Mouse (Mus musculus) hindbrain, embryonic 11.5 days (tissue): Measurements from ENCODE around the gene Galk1. TPM values are rescaled to one million over a fixed set of nuclear protein-coding genes. Genes with fewer than 3 reads are reported as not detected.

ENCODE experiments used
- ATAC-seq: fragments of 200-750 bp; cut with Nextera tagmentation; 2 replicates; pipeline ENCODE4 v1.8.0; 2017; ENCODE audit warnings: mild to moderate bottlenecking, moderate TSS enrichment, moderate library complexity; ENCODE audit not compliant: low FRiP score
- DNase-seq: peaks from one replicate; pipeline ENCODE4 v3.0.0-alpha.2; 2015; ENCODE audit warnings: low spot score
- H3K27ac ChIP-seq: fragments of 300-500 bp; sonication (generic); 2 replicates; pipeline ENCODE4 v1.5.1; 2014; ENCODE audit warnings: mild to moderate bottlenecking, low read depth, low read length
- H3K27me3 ChIP-seq: fragments of 300-500 bp; sonication (generic); 2 replicates; pipeline ENCODE4 v1.6.1; 2014; ENCODE audit warnings: mild to moderate bottlenecking, low read length, moderate library complexity, mixed read lengths; ENCODE audit not compliant: control insufficient read depth, insufficient read depth
- H3K36me3 ChIP-seq: fragments of 300-500 bp; sonication (generic); 2 replicates; pipeline ENCODE4 v1.6.1; 2014; ENCODE audit warnings: mild to moderate bottlenecking, low read length, moderate library complexity, mixed read lengths; ENCODE audit not compliant: control insufficient read depth, insufficient read depth
- H3K4me1 ChIP-seq: fragments of 300-500 bp; sonication (generic); replicated peaks from 2 replicates; pipeline ENCODE4 v1.6.1; 2014; ENCODE audit warnings: low read length, mixed read lengths; ENCODE audit not compliant: control insufficient read depth, insufficient read depth
- H3K4me2 ChIP-seq: fragments of 300-500 bp; sonication (generic); replicated peaks from 2 replicates; pipeline ENCODE4 v1.6.1; 2014; ENCODE audit warnings: mild to moderate bottlenecking, low read depth, low read length
- H3K4me3 ChIP-seq: fragments of 300-500 bp; sonication (generic); 2 replicates; pipeline ENCODE4 v1.5.1; 2014; ENCODE audit warnings: low read depth, low read length
- H3K9ac ChIP-seq: fragments of 300-500 bp; sonication (generic); 2 replicates; pipeline ENCODE4 v1.6.1; 2014; ENCODE audit warnings: low read depth, low read length
- H3K9me3 ChIP-seq: fragments of 300-500 bp; sonication (generic); 2 replicates; pipeline ENCODE4 v1.6.1; 2016; ENCODE audit warnings: low read length; ENCODE audit not compliant: control insufficient read depth
- WGBS: fragments of 180-500 bp; shearing (Covaris S2); extraction: QIAGEN DNeasy Blood & Tissue Kit; methylation state at CpG from one replicate; pipeline ENCODE4 v1.1.7; 2014; 5-methylcytosine and 5-hydroxymethylcytosine counted together
- polyA plus RNA-seq: library from polyadenylated mRNA; unstranded; fragments of >200 nt; fragmentation: Nextera tagmentation; extraction: Ambion mirVana; gene quantifications from 2 replicates; pipeline ENCODE4 v1.2.1, GENCODE M21; 2014

The Galk1 gene
- polyA plus RNA-seq, 1 experiment from 2014 or later, result 89.0 TPM

DNA sequence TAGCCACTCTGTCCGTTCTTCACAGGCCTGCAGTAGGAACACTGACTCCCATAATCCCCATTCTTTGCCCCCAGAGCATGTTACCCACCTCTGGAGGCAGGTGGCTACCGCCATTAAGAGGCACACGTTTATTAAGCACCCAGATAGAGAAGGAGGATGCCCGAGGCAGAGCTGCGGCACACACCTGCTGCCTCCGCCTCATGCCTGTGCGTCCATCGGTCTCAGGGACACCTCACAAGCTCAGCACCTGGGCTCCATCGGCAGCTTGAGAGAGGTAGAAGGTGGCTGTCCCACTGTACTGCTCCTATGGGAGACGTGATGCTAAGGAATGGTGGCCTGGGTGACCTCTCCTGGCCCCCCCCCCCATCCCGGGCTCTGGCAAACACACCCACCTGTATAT, 4.1 kb downstream of the Galk1 start:
- no peak overlapping the region for H3K27ac ChIP-seq
- DNase-seq (no peak), ATAC-seq (no peak)
- 92% methylated on average over 11 of the region's 11 CpGs for WGBS
- H3K27me3 ChIP-seq, result no peaks in the 10 kb centered on the region; the same call in 1 of the 2 replicates
- no peaks in the 10 kb centered on the region for H3K9me3 ChIP-seq
- H3K4me2 ChIP-seq, result no peak overlapping the region
- H3K36me3 ChIP-seq, result no peaks in the 10 kb centered on the region
- no peak overlapping the region for H3K9ac ChIP-seq
- H3K4me1 ChIP-seq, result peaks cover 12% of the 10 kb centered on the region
- H3K4me3 ChIP-seq, result no peak overlapping the region

DNA sequence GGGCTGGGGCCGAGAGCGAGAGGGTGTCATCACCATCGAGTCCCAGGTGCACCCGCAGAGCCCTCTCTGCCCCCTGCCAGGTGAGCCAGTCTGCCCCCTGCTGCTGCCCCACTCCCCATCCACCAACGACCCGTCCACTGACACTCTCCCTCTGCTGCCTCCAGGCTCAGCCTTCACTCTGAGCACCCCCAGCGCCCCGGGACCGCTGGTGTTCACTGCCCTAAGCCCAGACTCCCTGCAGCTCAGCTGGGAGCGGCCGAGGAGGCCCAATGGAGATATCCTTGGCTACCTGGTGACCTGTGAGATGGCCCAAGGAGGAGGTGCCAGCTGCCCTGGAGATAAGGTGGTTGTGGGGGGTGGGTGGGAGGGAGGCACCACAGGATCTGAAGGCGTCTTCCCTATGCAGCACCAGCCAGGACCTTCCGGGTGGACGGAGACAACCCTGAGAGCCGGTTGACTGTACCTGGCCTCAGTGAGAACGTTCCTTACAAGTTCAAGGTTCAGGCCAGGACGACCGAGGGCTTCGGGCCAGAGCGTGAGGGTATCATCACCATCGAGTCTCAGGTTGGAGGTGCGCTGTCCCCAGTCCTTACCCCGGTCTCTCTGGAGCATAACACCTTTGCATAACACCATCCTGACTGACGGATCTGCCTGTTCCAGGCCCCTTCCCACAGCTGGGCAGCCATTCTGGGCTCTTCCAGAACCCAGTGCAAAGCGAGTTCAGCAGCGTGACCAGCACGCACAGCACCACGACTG, 5.2 kb downstream of the Galk1 start:
- no peak for DNase-seq
- Histone ChIP-seq H3K4me1 (peaks cover 12% of the 10 kb centered on the region), H3K36me3 (no peaks in the 10 kb centered on the region), H3K9me3 (no peaks in the 10 kb centered on the region), H3K4me3 (no peak overlapping the region), H3K27me3 (no peaks in the 10 kb centered on the region; the same call in 1 of the 2 replicates), H3K27ac (no peak overlapping the region), H3K4me2 (no peak overlapping the region), H3K9ac (no peak overlapping the region)
- 87% methylated on average over 28 of the region's 28 CpGs for WGBS
- ATAC-seq, result no peak

DNA sequence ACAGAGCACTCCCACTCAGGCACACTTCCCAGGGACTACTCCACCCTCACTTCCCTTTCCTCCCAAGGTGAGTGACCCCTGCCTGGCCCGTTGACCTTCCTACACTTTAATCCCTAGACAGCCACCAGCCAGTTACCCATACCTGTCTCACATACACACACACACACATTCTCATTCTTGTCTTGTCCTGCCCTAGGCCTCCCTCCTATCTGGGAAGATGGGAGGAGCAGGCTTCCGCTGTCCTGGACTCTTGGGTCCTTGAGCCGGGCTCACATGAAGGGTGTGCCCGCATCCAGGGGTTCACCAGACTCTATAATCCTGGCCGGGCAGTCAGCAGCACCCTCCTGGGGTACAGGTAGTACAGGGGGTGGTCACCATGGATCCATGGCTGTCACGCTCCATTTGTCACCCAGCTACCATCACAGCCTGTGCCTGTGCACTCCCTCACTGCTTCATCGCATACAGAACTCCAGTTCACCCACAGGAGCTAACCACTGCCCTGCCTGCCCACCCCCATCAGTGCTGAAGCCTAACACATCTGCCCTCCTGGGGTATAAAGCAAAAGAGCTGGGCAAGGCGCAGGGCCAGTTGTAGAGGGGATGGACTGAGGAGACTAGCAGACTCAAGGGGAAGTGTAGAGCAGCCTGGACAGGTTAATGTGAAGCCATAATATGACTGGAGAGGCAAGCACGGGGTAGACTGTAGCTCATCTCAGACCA, 6.7 kb downstream of the Galk1 start:
- 70% methylated on average over 9 of the region's 9 CpGs for WGBS
- H3K4me2 ChIP-seq, result no peak overlapping the region; the same call in 1 of the 2 replicates
- H3K9ac ChIP-seq, result peak overlapping the region; percentile 37; the same call in 1 of the 2 replicates
- H3K4me3 ChIP-seq, result no peak overlapping the region
- peaks cover 12% of the 10 kb centered on the region; the same call in 1 of the 2 replicates for H3K4me1 ChIP-seq
- no peaks in the 10 kb centered on the region; the same call in 1 of the 2 replicates for H3K27me3 ChIP-seq
- H3K9me3 ChIP-seq, result no peaks in the 10 kb centered on the region
- DNase-seq (no peak), ATAC-seq (no peak)
- no peak overlapping the region for H3K27ac ChIP-seq
- H3K36me3 ChIP-seq, result no peaks in the 10 kb centered on the region

DNA sequence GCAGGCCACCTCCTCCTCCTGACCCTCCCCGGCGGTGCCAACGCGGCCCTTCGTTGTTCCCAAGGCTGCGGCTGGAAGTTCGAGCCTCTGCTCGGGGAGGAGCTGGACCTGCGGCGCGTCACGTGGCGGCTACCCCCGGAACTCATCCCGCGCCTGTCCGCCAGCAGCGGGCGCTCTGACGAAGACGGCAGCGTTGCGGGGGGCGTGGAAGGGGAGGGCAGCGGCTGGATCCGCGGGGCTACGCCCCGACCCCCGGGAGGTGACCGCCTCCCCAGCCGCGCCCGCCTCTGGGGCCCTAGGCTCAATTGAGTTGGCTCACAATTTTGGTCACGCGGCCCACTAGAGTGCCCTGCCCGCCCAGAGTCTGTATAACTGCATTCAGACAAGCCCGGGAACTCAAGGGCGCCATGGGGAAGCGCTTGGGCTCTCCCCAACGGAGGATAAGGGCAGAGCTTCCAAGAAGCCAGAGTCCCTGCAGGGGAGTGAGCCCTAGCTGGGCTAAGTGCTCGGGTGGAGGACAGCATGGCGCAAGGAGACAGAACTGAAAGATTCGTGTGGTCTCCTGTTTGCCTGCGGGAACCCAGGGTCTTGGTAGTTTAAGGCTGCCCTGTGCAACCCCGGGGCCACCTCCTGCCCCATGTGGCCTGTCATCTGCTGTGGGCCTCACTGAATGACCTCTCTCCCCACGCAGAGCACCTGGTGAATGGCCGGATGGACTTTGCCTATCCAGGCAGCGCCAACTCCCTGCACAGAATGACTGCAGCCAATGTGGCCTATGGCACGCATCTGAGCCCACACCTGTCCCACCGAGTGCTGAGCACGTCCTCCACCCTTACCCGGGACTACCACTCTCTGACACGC, 7.4 kb downstream of the Galk1 start:
- no peaks in the 10 kb centered on the region; the same call in 1 of the 2 replicates for H3K27me3 ChIP-seq
- H3K4me2 ChIP-seq, result peak overlapping the region; percentile 67
- WGBS, result 7% methylated on average over 53 of the region's 54 CpGs
- ATAC-seq (peak; percentile 44), DNase-seq (peak; percentile 81)
- H3K27ac ChIP-seq, result no peak overlapping the region
- H3K4me1 ChIP-seq, result peaks cover 12% of the 10 kb centered on the region; the same call in 1 of the 2 replicates
- peak overlapping the region; percentile 32 for H3K4me3 ChIP-seq
- peak overlapping the region; percentile 37; the same call in 1 of the 2 replicates for H3K9ac ChIP-seq
- H3K9me3 ChIP-seq, result no peaks in the 10 kb centered on the region
- H3K36me3 ChIP-seq, result no peaks in the 10 kb centered on the region

DNA sequence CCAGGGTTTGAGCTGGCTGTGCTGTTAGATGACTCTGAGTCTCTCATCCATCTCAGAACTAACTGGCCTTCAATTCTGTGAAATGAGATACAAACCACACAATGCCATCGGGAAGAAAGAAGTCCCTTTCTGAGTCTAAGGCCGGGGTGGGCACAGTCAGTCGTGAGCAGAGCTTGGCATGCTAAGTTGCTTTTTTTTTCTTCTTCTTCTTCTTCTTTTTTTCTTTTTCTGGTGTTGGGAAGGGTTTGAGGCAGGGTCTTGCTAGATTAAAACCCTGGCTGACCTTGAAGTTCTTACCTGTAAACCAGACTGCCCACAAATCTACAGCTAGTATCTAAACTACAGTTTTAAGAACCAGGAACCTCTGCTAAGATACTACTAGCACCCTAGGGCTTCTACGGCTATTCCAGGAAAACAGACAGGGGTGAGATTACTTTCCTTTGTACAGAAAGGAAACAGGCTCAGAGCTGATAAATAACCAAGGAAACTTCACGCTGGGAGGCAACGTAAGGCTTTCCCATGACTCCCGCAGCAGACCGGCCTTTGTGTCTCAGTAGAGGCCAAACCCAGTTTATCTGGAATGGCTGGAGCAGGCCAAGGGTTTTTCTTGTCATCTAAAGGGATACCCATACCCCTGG, 8.2 kb downstream of the Galk1 start:
- Histone ChIP-seq H3K4me3 (peak overlapping the region; percentile 32; the same call in 1 of the 2 replicates), H3K9ac (peak overlapping the region; percentile 37; the same call in 1 of the 2 replicates), H3K4me1 (peaks cover 12% of the 10 kb centered on the region; the same call in 1 of the 2 replicates), H3K9me3 (no peaks in the 10 kb centered on the region), H3K36me3 (no peaks in the 10 kb centered on the region), H3K27ac (no peak overlapping the region), H3K27me3 (peaks cover 2% of the 10 kb centered on the region), H3K4me2 (peak overlapping the region; percentile 67)
- DNase-seq (no peak), ATAC-seq (no peak)
- WGBS, result 38% methylated on average over 8 of the region's 8 CpGs

DNA sequence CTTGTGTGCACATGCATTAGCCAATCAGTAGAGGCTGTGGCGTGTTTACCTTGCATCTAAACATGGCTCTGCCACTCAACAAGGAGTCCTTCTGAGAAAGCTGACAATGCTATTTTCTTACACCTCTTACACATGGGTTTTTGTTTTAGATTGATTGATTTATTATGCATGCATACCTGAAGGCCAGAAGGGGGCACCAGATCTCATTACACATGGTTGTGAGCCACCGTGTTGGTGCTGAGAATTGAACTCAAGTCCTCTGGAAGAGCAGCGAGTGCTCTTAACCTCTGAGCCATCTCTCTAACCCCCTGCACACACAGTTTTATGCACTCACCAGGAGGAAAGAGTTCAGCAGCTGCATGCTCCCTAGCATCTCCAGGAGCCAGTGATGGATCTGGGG, 9.6 kb downstream of the Galk1 start:
- Histone ChIP-seq H3K27ac (no peak overlapping the region), H3K9me3 (no peaks in the 10 kb centered on the region), H3K4me3 (no peak overlapping the region), H3K9ac (no peak overlapping the region), H3K27me3 (peaks cover 2% of the 10 kb centered on the region), H3K4me1 (peaks cover 12% of the 10 kb centered on the region; the same call in 1 of the 2 replicates), H3K36me3 (no peaks in the 10 kb centered on the region), H3K4me2 (no peak overlapping the region)
- 84% methylated on average over 3 of the region's 3 CpGs for WGBS
- DNase-seq, result no peak
- ATAC-seq, result no peak

GRCm38 (mm10) chr11:116001725-116002124, 10.8 kb downstream of the Galk1 start:
- ATAC-seq, result no peak
- WGBS, result 62% methylated on average over 6 of the region's 6 CpGs
- H3K4me1 ChIP-seq, result peaks cover 12% of the 10 kb centered on the region; the same call in 1 of the 2 replicates

GRCm38 (mm10) chr11:116000607-116001006, 11.9 kb downstream of the Galk1 start:
- H3K27me3 ChIP-seq, result peaks cover 2% of the 10 kb centered on the region; the same call in 1 of the 2 replicates
- WGBS, result 40% methylated on average over 10 of the region's 10 CpGs
- H3K9me3 ChIP-seq, result no peaks in the 10 kb centered on the region
- H3K4me1 ChIP-seq, result peaks cover 10% of the 10 kb centered on the region; the same call in 1 of the 2 replicates
- ATAC-seq (no peak), DNase-seq (no peak)
- H3K27ac ChIP-seq, result no peak overlapping the region
- H3K36me3 ChIP-seq, result no peaks in the 10 kb centered on the region
- no peak overlapping the region for H3K4me3 ChIP-seq
- H3K9ac ChIP-seq, result no peak overlapping the region
- no peak overlapping the region for H3K4me2 ChIP-seq

More at GRCm38 (mm10) chr11:116001725-116002124, 10.8 kb downstream of the Galk1 start:
- no peak for DNase-seq
- Histone ChIP-seq H3K9me3 (no peaks in the 10 kb centered on the region), H3K4me2 (no peak overlapping the region), H3K4me3 (no peak overlapping the region), H3K27ac (no peak overlapping the region), H3K27me3 (peaks cover 2% of the 10 kb centered on the region), H3K36me3 (no peaks in the 10 kb centered on the region), H3K9ac (no peak overlapping the region)
